In the genomic region with DNA sequence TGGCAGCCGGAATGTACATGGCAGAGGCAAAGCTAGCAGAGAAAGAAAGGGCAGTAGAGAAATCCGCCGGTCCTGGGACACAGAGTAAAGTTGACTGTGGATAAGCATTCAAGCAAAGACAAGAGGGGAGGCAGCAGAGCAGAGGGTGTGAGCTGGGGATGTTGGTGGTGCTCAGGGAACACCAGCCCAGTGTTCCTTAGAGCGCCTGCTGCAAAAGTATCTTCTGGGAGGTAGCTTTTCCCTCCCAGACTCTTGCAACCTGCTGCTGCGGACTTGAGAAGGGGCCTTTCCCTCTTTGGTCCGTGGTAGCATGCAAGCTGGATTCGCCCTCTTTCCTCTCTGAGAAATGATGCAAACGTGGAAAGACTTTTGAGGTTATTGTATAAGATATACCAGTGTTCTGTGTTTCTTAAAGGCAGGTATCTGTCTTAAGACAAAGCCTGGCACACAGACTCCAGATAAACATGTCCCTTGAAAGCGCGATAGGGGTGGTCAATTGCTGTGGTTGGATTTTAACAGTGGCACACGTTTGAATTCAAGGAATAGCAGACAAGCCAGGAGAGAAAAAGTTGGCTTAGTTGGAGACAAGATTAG, we compare ENCODE assay signal across 8 mouse cellular contexts. TPM values are rescaled to one million over a fixed set of nuclear protein-coding genes. Genes with fewer than 3 reads are reported as not detected.
DNase-seq lines count a peak whose midpoint lies in the region; ATAC-seq lines count a peak whose summit lies in the region.

No protein-coding gene starts in this region.

- 0 out of 2 replicates have a peak, but pooled peaks cover 5% of the 10 kb centered on the region for H3K27me3 ChIP-seq in heart, embryonic 14.5 days (ENCODE audit: control insufficient read depth, insufficient read depth, low read length)
- 0 out of 2 replicates have a peak, but pooled peaks cover 4% of the 10 kb centered on the region for H3K27me3 ChIP-seq in hindbrain, embryonic 12.5 days
- H3K27me3 ChIP-seq in midbrain, embryonic 12.5 days = 0 out of 2 replicates have a peak, but pooled peaks cover 5% of the 10 kb centered on the region

- peak overlapping the region; percentile 81 to 82 for H3K4me3 ChIP-seq in heart, embryonic 14.5 days (ENCODE audit: control insufficient read depth in 1 of 2, insufficient read depth in 1 of 2, low read depth in 1 of 2, low read length in 2 of 2)
- H3K4me3 ChIP-seq in hindbrain, embryonic 12.5 days = peak overlapping the region; percentile 59
- peak overlapping the region; percentile 68 for H3K4me3 ChIP-seq in midbrain, embryonic 12.5 days

- peaks cover 12 to 37% of the 10 kb centered on the region in 2 experiments for H3K4me1 ChIP-seq in heart, embryonic 14.5 days (ENCODE audit: control insufficient read depth in 2 of 2, insufficient read depth in 2 of 2, low read length in 2 of 2)
- H3K4me1 ChIP-seq in hindbrain, embryonic 12.5 days = peaks cover 17% of the 10 kb centered on the region
- peaks cover 24% of the 10 kb centered on the region for H3K4me1 ChIP-seq in midbrain, embryonic 12.5 days

- DNase-seq in heart, postnatal 14 days = no peak
- DNase-seq in MN1 (ENCODE audit: low spot score) (peak; percentile 37), adipocyte (ENCODE audit: low spot score) (no peak)
- no peak for DNase-seq in gastrocnemius, postnatal 25 days
- no peak for DNase-seq in cerebellum, postnatal 36 days

- H3K4me2 ChIP-seq in heart, embryonic 14.5 days (ENCODE audit: low read length) = peak overlapping the region; percentile 78
- peak overlapping the region; percentile 78 for H3K4me2 ChIP-seq in hindbrain, embryonic 12.5 days (replicated peaks)
- H3K4me2 ChIP-seq in midbrain, embryonic 12.5 days (replicated peaks) = peak overlapping the region; percentile 86

- intact Hi-C loops in heart, postnatal 14 days (cut with DNase I) = loop anchor here (1.0 to 5.0 kb wide), 2 partner anchors 14 to 40 kb away; a partner anchor contains a TSS

- H3K9ac ChIP-seq in heart, embryonic 14.5 days (ENCODE audit: low read length) = peak overlapping the region; percentile 90
- H3K9ac ChIP-seq in hindbrain, embryonic 12.5 days = peak overlapping the region; percentile 79
- H3K9ac ChIP-seq in midbrain, embryonic 12.5 days (replicated peaks) = peak overlapping the region; percentile 74

- H3K9me3 ChIP-seq in heart, embryonic 14.5 days (ENCODE audit: control insufficient read depth, low read length) = no peaks in the 10 kb centered on the region
- H3K9me3 ChIP-seq in hindbrain, embryonic 12.5 days (replicated peaks) = no peaks in the 10 kb centered on the region
- H3K9me3 ChIP-seq in midbrain, embryonic 12.5 days = no peaks in the 10 kb centered on the region

- no peak for ATAC-seq in heart, embryonic 14.5 days (ENCODE audit: insufficient number of reproducible peaks, insufficient read depth, low FRiP score, low read depth)
- no peak for ATAC-seq in hindbrain, embryonic 12.5 days (ENCODE audit: low FRiP score)
- ATAC-seq in midbrain, embryonic 12.5 days (ENCODE audit: low FRiP score, low read depth) = peak; percentile 35; the same call in 1 of the 2 replicates

- H3K27ac ChIP-seq in heart, embryonic 14.5 days (replicated peaks in 1 of 2; ENCODE audit: control insufficient read depth in 1 of 2, insufficient read depth in 1 of 2, low read depth in 2 of 2, low read length in 2 of 2) = peak overlapping the region in 1 of 2 experiments; percentile 82; a peak in 1 of 4 replicates
- peak overlapping the region; percentile 77 for H3K27ac ChIP-seq in hindbrain, embryonic 12.5 days
- H3K27ac ChIP-seq in midbrain, embryonic 12.5 days (replicated peaks) = peak overlapping the region; percentile 79; the same call in 1 of the 2 replicates

- peaks cover 8% of the 10 kb centered on the region for H3K36me3 ChIP-seq in heart, embryonic 14.5 days (ENCODE audit: control insufficient read depth, insufficient read depth, low read length)
- peaks cover 5% of the 10 kb centered on the region for H3K36me3 ChIP-seq in hindbrain, embryonic 12.5 days
- H3K36me3 ChIP-seq in midbrain, embryonic 12.5 days = peaks cover 10% of the 10 kb centered on the region

- 28% methylated on average over 11 of the region's 11 CpGs for WGBS in heart, embryonic 14.5 days
- WGBS in hindbrain, embryonic 12.5 days = 38% methylated on average over 11 of the region's 11 CpGs
- WGBS in midbrain, embryonic 12.5 days = 36% methylated on average over 11 of the region's 11 CpGs

RNA-seq across cellular contexts. Expression of a gene that starts 14.3 kb away (rescaled TPM):
- polyA plus RNA-seq in heart, embryonic 14.5 days (2014; fragmentation: Nextera tagmentation; extraction: Ambion mirVana) = 21.2 and 22.7 TPM in 2 replicates
- total RNA-seq in heart, postnatal 14 days (2021) = 10 to 100 TPM; 12.9 to 13.7 TPM
- polyA plus RNA-seq in hindbrain, embryonic 12.5 days (2016; fragmentation: Nextera tagmentation; extraction: Ambion mirVana) = 38.7 and 39.1 TPM in 2 replicates
- polyA plus RNA-seq in midbrain, embryonic 12.5 days (2016; fragmentation: Nextera tagmentation; extraction: Ambion mirVana) = 41.4 and 41.6 TPM in 2 replicates
- total RNA-seq in gastrocnemius, postnatal 25 days (2021) = 1 to 10 TPM; 6.7 to 6.9 TPM

RNA-seq across cellular contexts. Expression of a gene that starts 15.4 kb away (rescaled TPM):
- polyA plus RNA-seq in heart, embryonic 14.5 days (2014; fragmentation: Nextera tagmentation; extraction: Ambion mirVana) = 108 and 111 TPM in 2 replicates
- total RNA-seq in heart, postnatal 14 days (2021) = 100 to 1,000 TPM; 739 to 748 TPM
- polyA plus RNA-seq in hindbrain, embryonic 12.5 days (2016; fragmentation: Nextera tagmentation; extraction: Ambion mirVana) = 53.4 TPM in 2 replicates
- polyA plus RNA-seq in midbrain, embryonic 12.5 days (2016; fragmentation: Nextera tagmentation; extraction: Ambion mirVana) = 52.1 and 54.8 TPM in 2 replicates
- 1,000 to 10,000 TPM; 2,083 to 2,117 TPM for total RNA-seq in gastrocnemius, postnatal 25 days (2021)

RNA-seq across cellular contexts. Expression of a gene that starts 57.6 kb away (rescaled TPM):
- polyA plus RNA-seq in heart, embryonic 14.5 days (2014; fragmentation: Nextera tagmentation; extraction: Ambion mirVana) = 109 and 111 TPM in 2 replicates
- 100 to 1,000 TPM in 1 of 2 experiments, 10 to 100 TPM in 1; 99.8 to 111 TPM for total RNA-seq in heart, postnatal 14 days (2021)
- 45.1 and 49.3 TPM in 2 replicates for polyA plus RNA-seq in hindbrain, embryonic 12.5 days (2016; fragmentation: Nextera tagmentation; extraction: Ambion mirVana)
- 42.5 and 45.0 TPM in 2 replicates for polyA plus RNA-seq in midbrain, embryonic 12.5 days (2016; fragmentation: Nextera tagmentation; extraction: Ambion mirVana)
- 100 to 1,000 TPM; 102 to 145 TPM for total RNA-seq in gastrocnemius, postnatal 25 days (2021)

RNA-seq across cellular contexts. Expression of a gene that starts 59.2 kb away (rescaled TPM):
- 1.1 and 1.3 TPM in 2 replicates for polyA plus RNA-seq in heart, embryonic 14.5 days (2014; fragmentation: Nextera tagmentation; extraction: Ambion mirVana)
- total RNA-seq in heart, postnatal 14 days (2021) = 1 to 10 TPM; 1.0 to 1.3 TPM
- polyA plus RNA-seq in hindbrain, embryonic 12.5 days (2016; fragmentation: Nextera tagmentation; extraction: Ambion mirVana) = 24.7 and 26.7 TPM in 2 replicates
- polyA plus RNA-seq in midbrain, embryonic 12.5 days (2016; fragmentation: Nextera tagmentation; extraction: Ambion mirVana) = 23.3 and 23.4 TPM in 2 replicates
- not detected for total RNA-seq in gastrocnemius, postnatal 25 days (2021)
